8 mouse cellular contexts compared by ENCODE assay signal in the genomic region with DNA sequence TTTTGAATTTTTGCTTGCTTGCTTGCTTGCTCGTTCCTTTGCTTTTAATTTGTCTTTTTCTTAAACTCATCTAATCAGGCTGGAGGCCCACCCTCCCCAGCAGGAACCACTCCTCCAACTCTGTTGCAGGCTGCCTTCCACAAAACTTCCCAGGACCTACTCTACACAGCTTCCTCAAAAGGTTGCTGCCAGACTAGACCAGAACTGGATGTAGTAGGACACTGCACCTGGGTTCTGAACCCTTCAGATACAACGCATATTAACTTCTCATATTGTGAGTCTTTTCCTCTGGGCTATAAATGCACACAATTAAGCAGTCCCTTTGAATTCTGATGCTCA. TPM values are rescaled to one million over a fixed set of nuclear protein-coding genes. Genes with fewer than 3 reads are reported as not detected.
DNase-seq lines count a peak whose midpoint lies in the region; ATAC-seq and TF ChIP-seq lines count a peak whose summit lies in the region.
"Not testable (repeated sequence)": the region's sequence is repeated elsewhere in the genome, so short reads cannot be mapped to it uniquely, and the experiment has no call there.
"Had no signal": no experiment of that assay in that cellular context is flagged by ENCODE, and none has a peak within 500 bp of the region (broad histone marks: within the 10 kb centered on the region; RNA-seq: fewer than 3 reads in every experiment).

No protein-coding gene starts in this region.

- WGBS in embryonic facial prominence, embryonic 12.5 days = 48% methylated on average over 2 of the region's 2 CpGs
- 49% methylated on average over 2 of the region's 2 CpGs for WGBS in forebrain, postnatal 0 days
- WGBS in heart, postnatal 0 days = 51% methylated on average over 2 of the region's 2 CpGs
- WGBS in intestine, postnatal 0 days = 58% methylated on average over 2 of the region's 2 CpGs
- WGBS in limb, embryonic 14.5 days = 45% methylated on average over 2 of the region's 2 CpGs
- WGBS in lung, embryonic 16.5 days = 44% methylated on average over 2 of the region's 2 CpGs
- 44% methylated on average over 2 of the region's 2 CpGs for WGBS in midbrain, postnatal 0 days

- not testable (repeated sequence) for H3K4me1 ChIP-seq in embryonic facial prominence, embryonic 12.5 days; forebrain, postnatal 0 days (ENCODE audit: insufficient read depth); heart, postnatal 0 days (ENCODE audit: control insufficient read depth, insufficient read depth); intestine, postnatal 0 days (replicated peaks; ENCODE audit: control insufficient read depth, insufficient read depth, low read length); limb, embryonic 14.5 days (ENCODE audit: control insufficient read depth, insufficient read depth, low read length); lung, embryonic 16.5 days (replicated peaks; ENCODE audit: control insufficient read depth, insufficient read depth, low read length); midbrain, postnatal 0 days (ENCODE audit: insufficient read depth, low read length)

- ATAC-seq in embryonic facial prominence, embryonic 12.5 days (ENCODE audit: insufficient number of reproducible peaks, insufficient read depth, low FRiP score, low TSS enrichment); forebrain, postnatal 0 days; heart, postnatal 0 days (ENCODE audit: insufficient read depth, low read depth); limb, embryonic 14.5 days (ENCODE audit: low FRiP score, low read depth); lung, embryonic 16.5 days (ENCODE audit: low read depth); midbrain, postnatal 0 days (ENCODE audit: low FRiP score): not testable (repeated sequence)
- peak; percentile 22; the same call in 1 of the 2 replicates for ATAC-seq in intestine, postnatal 0 days

- H3K36me3 ChIP-seq in embryonic facial prominence, embryonic 12.5 days; forebrain, postnatal 0 days (ENCODE audit: insufficient read depth); heart, postnatal 0 days (replicated peaks; ENCODE audit: control insufficient read depth, insufficient read depth, low read length); intestine, postnatal 0 days (ENCODE audit: control insufficient read depth, insufficient read depth); limb, embryonic 14.5 days (ENCODE audit: control insufficient read depth, insufficient read depth, low read length); lung, embryonic 16.5 days (ENCODE audit: control insufficient read depth, insufficient read depth, low read length); midbrain, postnatal 0 days (ENCODE audit: insufficient read depth, low read length): not testable (repeated sequence)

- H3K4me3 ChIP-seq in embryonic facial prominence, embryonic 12.5 days = peak overlapping the region; percentile 51
- peak overlapping the region; percentile 36 for H3K4me3 ChIP-seq in forebrain, postnatal 0 days (ENCODE audit: low read depth, low read length)
- H3K4me3 ChIP-seq in heart, postnatal 0 days (ENCODE audit: low read depth, low read length) = peak overlapping the region; percentile 59
- peak overlapping the region; percentile 53 for H3K4me3 ChIP-seq in intestine, postnatal 0 days (ENCODE audit: low read depth, low read length)
- H3K4me3 ChIP-seq in limb, embryonic 14.5 days (replicated peaks; ENCODE audit: low read length) = peak overlapping the region; percentile 42
- peak overlapping the region; percentile 45 for H3K4me3 ChIP-seq in lung, embryonic 16.5 days (ENCODE audit: low read length)
- peak overlapping the region; percentile 32; the same call in 1 of the 2 replicates for H3K4me3 ChIP-seq in midbrain, postnatal 0 days (ENCODE audit: low read depth, low read length)

- peak overlapping the region; percentile 74 for H3K4me2 ChIP-seq in embryonic facial prominence, embryonic 12.5 days (replicated peaks)
- H3K4me2 ChIP-seq in forebrain, postnatal 0 days (ENCODE audit: low read depth) = peak overlapping the region; percentile 63
- H3K4me2 ChIP-seq in heart, postnatal 0 days (ENCODE audit: low read depth, low read length) = peak overlapping the region; percentile 68
- H3K4me2 ChIP-seq in intestine, postnatal 0 days (replicated peaks; ENCODE audit: low read depth) = peak overlapping the region; percentile 77
- H3K4me2 ChIP-seq in limb, embryonic 14.5 days (replicated peaks; ENCODE audit: low read depth, low read length, severe bottlenecking) = peak overlapping the region; percentile 56
- peak overlapping the region; percentile 55 for H3K4me2 ChIP-seq in lung, embryonic 16.5 days (ENCODE audit: low read depth, low read length)
- H3K4me2 ChIP-seq in midbrain, postnatal 0 days (ENCODE audit: low read depth, low read length, poor library complexity, severe bottlenecking) = peak overlapping the region; percentile 51; the same call in 1 of the 2 replicates

- not testable (repeated sequence) for DNase-seq in forebrain, postnatal 0 days; heart, postnatal 0 days (ENCODE audit: low spot score); limb, embryonic 14.5 days (ENCODE audit: low spot score); midbrain, postnatal 0 days (ENCODE audit: low spot score)

- H3K27ac ChIP-seq in embryonic facial prominence, embryonic 12.5 days; forebrain, postnatal 0 days (ENCODE audit: low read depth, low read length); intestine, postnatal 0 days (ENCODE audit: low read depth, low read length); limb, embryonic 14.5 days (replicated peaks; ENCODE audit: low read depth, low read length); lung, embryonic 16.5 days (ENCODE audit: low read length); midbrain, postnatal 0 days (ENCODE audit: low read depth, low read length): not testable (repeated sequence)
- H3K27ac ChIP-seq in heart, postnatal 0 days (ENCODE audit: low read depth) = peak overlapping the region; percentile 79; the same call in 1 of the 2 replicates

- not testable (repeated sequence) for TF ChIP-seq POLR2A in limb, embryonic 14.5 days (IDR thresholded peaks at IDR 0.05; ENCODE audit: borderline replicate concordance, extremely low read depth, insufficient read depth, insufficient read length)

- not testable (repeated sequence) for TF ChIP-seq EP300 in heart, postnatal 0 days (IDR thresholded peaks at IDR 0.05; ENCODE audit: low read depth)

- TF ChIP-seq CTCF in forebrain, postnatal 0 days (IDR thresholded peaks at IDR 0.05; ENCODE audit: low read depth); heart, postnatal 0 days (IDR thresholded peaks at IDR 0.05; ENCODE audit: low read depth); intestine, postnatal 0 days (IDR thresholded peaks at IDR 0.05; ENCODE audit: low read depth); midbrain, postnatal 0 days (IDR thresholded peaks at IDR 0.05): not testable (repeated sequence)

- not testable (repeated sequence) for H3K9ac ChIP-seq in embryonic facial prominence, embryonic 12.5 days; forebrain, postnatal 0 days; heart, postnatal 0 days (replicated peaks; ENCODE audit: low read depth, low read length); intestine, postnatal 0 days (ENCODE audit: low read depth, low read length); lung, embryonic 16.5 days (ENCODE audit: low read length); midbrain, postnatal 0 days (replicated peaks; ENCODE audit: low read length, poor library complexity, severe bottlenecking)
- 0 out of 2 replicates have a peak overlapping the region, but pooled peaks have one; percentile 57 for H3K9ac ChIP-seq in limb, embryonic 14.5 days (ENCODE audit: low read depth, low read length, severe bottlenecking)

- not testable (repeated sequence) for H3K9me3 ChIP-seq in embryonic facial prominence, embryonic 12.5 days; forebrain, postnatal 0 days (ENCODE audit: low read length); heart, postnatal 0 days (replicated peaks; ENCODE audit: control insufficient read depth, low read length); intestine, postnatal 0 days (ENCODE audit: control insufficient read depth); limb, embryonic 14.5 days (ENCODE audit: control insufficient read depth, low read length); lung, embryonic 16.5 days (ENCODE audit: control insufficient read depth, low read length); midbrain, postnatal 0 days (ENCODE audit: low read length)

- not testable (repeated sequence) for H3K27me3 ChIP-seq in embryonic facial prominence, embryonic 12.5 days; forebrain, postnatal 0 days (ENCODE audit: insufficient read depth, low read length); heart, postnatal 0 days (ENCODE audit: control insufficient read depth, insufficient read depth, low read length); intestine, postnatal 0 days (replicated peaks; ENCODE audit: control insufficient read depth, insufficient read depth, low read length); limb, embryonic 14.5 days (ENCODE audit: control insufficient read depth, insufficient read depth, low read length); lung, embryonic 16.5 days (ENCODE audit: control insufficient read depth, insufficient read depth, low read depth, low read length); midbrain, postnatal 0 days (ENCODE audit: insufficient read depth, low read length)

RNA-seq across cellular contexts. Expression of gene Zfp984, which starts 0.3 kb away (rescaled TPM):
- polyA plus RNA-seq in embryonic facial prominence, embryonic 12.5 days (2016; fragmentation: Nextera tagmentation; extraction: Ambion mirVana) = 5.9 and 8.4 TPM in 2 replicates
- 6.8 and 8.6 TPM in 2 replicates for total RNA-seq in forebrain, postnatal 0 days (2014; rRNA removed)
- 3.9 and 4.8 TPM in 2 replicates for polyA plus RNA-seq in forebrain, postnatal 0 days (2015; fragmentation: Nextera tagmentation; extraction: Ambion mirVana)
- total RNA-seq in heart, postnatal 0 days (2014; rRNA removed; ENCODE audit: low replicate concordance) = 2.2 and 8.4 TPM in 2 replicates
- polyA plus RNA-seq in heart, postnatal 0 days (2015; fragmentation: Nextera tagmentation; extraction: Ambion mirVana) = 7.2 and 8.2 TPM in 2 replicates
- 16.2 and 17.9 TPM in 2 replicates for polyA plus RNA-seq in intestine, postnatal 0 days (2015; fragmentation: Nextera tagmentation; extraction: Ambion mirVana)
- 2.8 and 5.1 TPM in 2 replicates for polyA plus RNA-seq in limb, embryonic 14.5 days (2012; rRNA removed)
- 8.9 and 9.2 TPM in 2 replicates for polyA plus RNA-seq in limb, embryonic 14.5 days (2014; fragmentation: Nextera tagmentation; extraction: Ambion mirVana)
- 5.7 and 6.2 TPM in 2 replicates for polyA plus RNA-seq in lung, embryonic 16.5 days (2015; fragmentation: Nextera tagmentation; extraction: Ambion mirVana)
- total RNA-seq in midbrain, postnatal 0 days (2014; rRNA removed) = 3.1 and 3.7 TPM in 2 replicates
- polyA plus RNA-seq in midbrain, postnatal 0 days (2015; fragmentation: Nextera tagmentation; extraction: Ambion mirVana) = 3.1 and 3.3 TPM in 2 replicates
- polyA plus RNA-seq: adrenal gland, adult 2 months had no signal

RNA-seq across cellular contexts. Expression of gene Zfp933, which starts 38.2 kb away (rescaled TPM):
- 6.0 and 7.6 TPM in 2 replicates for polyA plus RNA-seq in embryonic facial prominence, embryonic 12.5 days (2016; fragmentation: Nextera tagmentation; extraction: Ambion mirVana)
- 15.6 and 16.5 TPM in 2 replicates for total RNA-seq in forebrain, postnatal 0 days (2014; rRNA removed)
- polyA plus RNA-seq in forebrain, postnatal 0 days (2015; fragmentation: Nextera tagmentation; extraction: Ambion mirVana) = 2.9 and 4.6 TPM in 2 replicates
- 3.4 and 3.5 TPM in 2 replicates for total RNA-seq in heart, postnatal 0 days (2014; rRNA removed; ENCODE audit: low replicate concordance)
- polyA plus RNA-seq in heart, postnatal 0 days (2015; fragmentation: Nextera tagmentation; extraction: Ambion mirVana) = 5.1 and 7.1 TPM in 2 replicates
- polyA plus RNA-seq in intestine, postnatal 0 days (2015; fragmentation: Nextera tagmentation; extraction: Ambion mirVana) = 3.4 and 3.6 TPM in 2 replicates
- polyA plus RNA-seq in limb, embryonic 14.5 days (2012; rRNA removed) = 5.7 and 7.2 TPM in 2 replicates
- 5.0 and 5.2 TPM in 2 replicates for polyA plus RNA-seq in limb, embryonic 14.5 days (2014; fragmentation: Nextera tagmentation; extraction: Ambion mirVana)
- polyA plus RNA-seq in lung, embryonic 16.5 days (2015; fragmentation: Nextera tagmentation; extraction: Ambion mirVana) = 5.5 and 6.5 TPM in 2 replicates
- total RNA-seq in midbrain, postnatal 0 days (2014; rRNA removed) = 11.2 and 12.9 TPM in 2 replicates
- 4.2 and 5.5 TPM in 2 replicates for polyA plus RNA-seq in midbrain, postnatal 0 days (2015; fragmentation: Nextera tagmentation; extraction: Ambion mirVana)

RNA-seq across cellular contexts. Expression of gene Miip, which starts 58.7 kb away (rescaled TPM):
- polyA plus RNA-seq in embryonic facial prominence, embryonic 12.5 days (2016; fragmentation: Nextera tagmentation; extraction: Ambion mirVana) = 42.7 and 45.4 TPM in 2 replicates
- total RNA-seq in forebrain, postnatal 0 days (2014; rRNA removed) = 32.9 and 35.7 TPM in 2 replicates
- polyA plus RNA-seq in forebrain, postnatal 0 days (2015; fragmentation: Nextera tagmentation; extraction: Ambion mirVana) = 31.7 and 32.3 TPM in 2 replicates
- total RNA-seq in heart, postnatal 0 days (2014; rRNA removed; ENCODE audit: low replicate concordance) = 24.0 and 73.6 TPM in 2 replicates
- 18.0 and 19.2 TPM in 2 replicates for polyA plus RNA-seq in heart, postnatal 0 days (2015; fragmentation: Nextera tagmentation; extraction: Ambion mirVana)
- polyA plus RNA-seq in intestine, postnatal 0 days (2015; fragmentation: Nextera tagmentation; extraction: Ambion mirVana) = 10.0 and 13.3 TPM in 2 replicates
- 94.4 and 98.1 TPM in 2 replicates for polyA plus RNA-seq in limb, embryonic 14.5 days (2012; rRNA removed)
- 22.4 and 29.1 TPM in 2 replicates for polyA plus RNA-seq in limb, embryonic 14.5 days (2014; fragmentation: Nextera tagmentation; extraction: Ambion mirVana)
- polyA plus RNA-seq in lung, embryonic 16.5 days (2015; fragmentation: Nextera tagmentation; extraction: Ambion mirVana) = 47.0 and 48.2 TPM in 2 replicates
- 24.1 and 36.5 TPM in 2 replicates for total RNA-seq in midbrain, postnatal 0 days (2014; rRNA removed)
- polyA plus RNA-seq in midbrain, postnatal 0 days (2015; fragmentation: Nextera tagmentation; extraction: Ambion mirVana) = 29.2 and 37.3 TPM in 2 replicates

RNA-seq across cellular contexts. Expression of gene Fv1, which starts 58.8 kb away (rescaled TPM):
- 18.9 and 19.0 TPM in 2 replicates for polyA plus RNA-seq in embryonic facial prominence, embryonic 12.5 days (2016; fragmentation: Nextera tagmentation; extraction: Ambion mirVana)
- 7.4 and 8.5 TPM in 2 replicates for total RNA-seq in forebrain, postnatal 0 days (2014; rRNA removed)
- 2.7 and 4.2 TPM in 2 replicates for polyA plus RNA-seq in forebrain, postnatal 0 days (2015; fragmentation: Nextera tagmentation; extraction: Ambion mirVana)
- total RNA-seq in heart, postnatal 0 days (2014; rRNA removed; ENCODE audit: low replicate concordance) = 3.2 and 9.4 TPM in 2 replicates
- polyA plus RNA-seq in heart, postnatal 0 days (2015; fragmentation: Nextera tagmentation; extraction: Ambion mirVana) = 5.9 and 6.1 TPM in 2 replicates
- polyA plus RNA-seq in intestine, postnatal 0 days (2015; fragmentation: Nextera tagmentation; extraction: Ambion mirVana) = 1.3 and 1.8 TPM in 2 replicates
- polyA plus RNA-seq in limb, embryonic 14.5 days (2012; rRNA removed) = 5.8 and 8.4 TPM in 2 replicates
- polyA plus RNA-seq in limb, embryonic 14.5 days (2014; fragmentation: Nextera tagmentation; extraction: Ambion mirVana) = 6.5 and 10.8 TPM in 2 replicates
- polyA plus RNA-seq in lung, embryonic 16.5 days (2015; fragmentation: Nextera tagmentation; extraction: Ambion mirVana) = 7.3 and 9.5 TPM in 2 replicates
- total RNA-seq in midbrain, postnatal 0 days (2014; rRNA removed) = 5.0 and 5.1 TPM in 2 replicates
- 3.1 and 3.4 TPM in 2 replicates for polyA plus RNA-seq in midbrain, postnatal 0 days (2015; fragmentation: Nextera tagmentation; extraction: Ambion mirVana)
